Mouse (Mus musculus) myocyte (in vitro differentiated cells): ENCODE results near the gene Col6a5.

ENCODE experiments used
- MAX ChIP-seq: IDR thresholded peaks from one replicate; pipeline ENCODE4 v1.6.1; 2011; ENCODE audit warnings: low read depth, mild to moderate bottlenecking, control low read depth
- POLR2A ChIP-seq: IDR thresholded peaks from one replicate; pipeline ENCODE4 v1.6.1; 2011; ENCODE audit warnings: low read depth, mild to moderate bottlenecking, control low read depth, moderate library complexity; ENCODE audit not compliant: insufficient read length

- no peak for TF ChIP-seq POLR2A
- TF ChIP-seq MAX = no peak
Observed at GRCm38 (mm10) chr9:105970901-105971300, 10.5 kb upstream of the Col6a5 start.
